Mouse (Mus musculus): ENCODE measurements around the gene Disc1.

DNA sequence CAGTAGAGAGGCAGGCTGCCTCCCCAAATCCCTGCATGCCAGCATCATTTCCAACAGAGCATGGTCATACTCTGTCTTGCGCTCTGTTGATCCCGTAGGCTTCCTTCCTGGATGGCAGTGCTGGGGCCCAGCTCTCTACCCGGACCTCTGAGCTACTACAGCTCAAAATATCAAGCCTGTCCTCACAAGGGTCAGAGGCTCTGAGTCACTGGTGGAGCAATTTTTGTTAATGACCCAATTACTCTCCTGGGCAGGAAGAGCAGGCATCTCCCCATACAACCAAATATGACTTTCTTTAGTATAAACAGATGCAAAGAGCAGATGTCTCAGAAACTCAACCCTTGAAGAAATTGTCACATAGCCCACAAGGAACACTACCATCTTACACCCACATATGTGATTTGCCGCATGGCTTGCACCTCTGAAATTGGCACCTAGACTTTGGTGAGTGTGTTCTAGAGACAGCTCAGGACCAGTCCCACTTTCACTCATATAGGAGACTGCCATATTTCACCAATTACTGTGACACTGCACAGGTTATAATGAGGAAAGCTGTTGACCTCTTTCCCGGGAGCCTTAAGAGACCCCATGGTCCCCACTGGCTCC, 176.6 kb downstream of the Disc1 start:
- TF ChIP-seq CTCF (IDR thresholded peaks at IDR 0.05; ENCODE audit: extremely low read depth, insufficient read depth, insufficient read length, insufficient replicate concordance), result no peak
- TF ChIP-seq POLR2A (IDR thresholded peaks at IDR 0.05; ENCODE audit: low read depth, low read length), result no peak
